Mouse (Mus musculus) adrenal gland, adult (tissue): ENCODE data around the gene Ercc6l2.
A peak's percentile ranks its signal among the peaks of the same experiment; 100 is the strongest.

Experiments used
- DNase-seq, 2 experiments: peaks; one replicate each; pipeline ENCODE4 v3.0.0; 2022 to 2023; ENCODE audit warnings: low spot score in 1 of 2; ENCODE audit not compliant: inconsistent age in 2 of 2

Gene Ercc6l2

GRCm38 (mm10) chr13:63927326-63927725 is 112.3 kb downstream of the Ercc6l2 start:
- DNase-seq = no peak

GRCm38 (mm10) chr13:63929351-63929750 is 114.3 kb downstream of the Ercc6l2 start:
- DNase-seq = peak in 1 of 2 experiments; percentile 59

- peak in 1 of 2 experiments; percentile 69 for DNase-seq
Observed at GRCm38 (mm10) chr13:63929917-63930515, 115.0 kb downstream of the Ercc6l2 start.

GRCm38 (mm10) chr13:63930525-63930924 is 115.5 kb downstream of the Ercc6l2 start:
- no peak for DNase-seq

- DNase-seq = no peak
Observed at GRCm38 (mm10) chr13:63936369-63936768, 121.3 kb downstream of the Ercc6l2 start.

GRCm38 (mm10) chr13:63940257-63940656 is 125.2 kb downstream of the Ercc6l2 start:
- no peak for DNase-seq

- no peak for DNase-seq
Observed at GRCm38 (mm10) chr13:63941170-63941569, 126.1 kb downstream of the Ercc6l2 start.

GRCm38 (mm10) chr13:63943605-63944004 is 128.6 kb downstream of the Ercc6l2 start:
- no peak for DNase-seq

- peak in 1 of 2 experiments; percentile 36 for DNase-seq
Observed at GRCm38 (mm10) chr13:63944344-63945021, 129.4 kb downstream of the Ercc6l2 start.
